Mouse (Mus musculus): ENCODE data around the gene Ap2b1. TPM values are rescaled to one million over a fixed set of nuclear protein-coding genes. Genes with fewer than 3 reads are reported as not detected.

The Ap2b1 gene
- total RNA-seq, 1 experiment from 2014 or later, result 80.9 TPM

- no peak for ATAC-seq (replicated peaks; ENCODE audit: low read depth, poor library complexity, severe bottlenecking)
Observed at GRCm38 (mm10) chr11:83439426-83440060, 140.7 kb downstream of the Ap2b1 start.

GRCm38 (mm10) chr11:83440081-83441064 is 141.5 kb downstream of the Ap2b1 start:
- peak; percentile 78 for ATAC-seq (replicated peaks; ENCODE audit: low read depth, poor library complexity, severe bottlenecking)

- ATAC-seq (replicated peaks; ENCODE audit: low read depth, poor library complexity, severe bottlenecking), result no peak
Observed at GRCm38 (mm10) chr11:83441235-83441634, 142.4 kb downstream of the Ap2b1 start.

- ATAC-seq (replicated peaks; ENCODE audit: low read depth, poor library complexity, severe bottlenecking), result peak; percentile 52
Observed at GRCm38 (mm10) chr11:83442596-83443267, 143.9 kb downstream of the Ap2b1 start.

- no peak for ATAC-seq (replicated peaks; ENCODE audit: low read depth, poor library complexity, severe bottlenecking)
Observed at GRCm38 (mm10) chr11:83443824-83444223, 145.0 kb downstream of the Ap2b1 start.

- 0 out of 2 replicates have a peak, but pooled peaks have one; percentile 16 for ATAC-seq (replicated peaks; ENCODE audit: low read depth, poor library complexity, severe bottlenecking)
Observed at GRCm38 (mm10) chr11:83445001-83445400, 146.2 kb downstream of the Ap2b1 start.

GRCm38 (mm10) chr11:83447612-83448011 is 148.8 kb downstream of the Ap2b1 start:
- no peak for ATAC-seq (replicated peaks; ENCODE audit: low read depth, poor library complexity, severe bottlenecking)

- ATAC-seq (replicated peaks; ENCODE audit: low read depth, poor library complexity, severe bottlenecking), result no peak
Observed at GRCm38 (mm10) chr11:83448021-83448926, 149.4 kb downstream of the Ap2b1 start.

GRCm38 (mm10) chr11:83448927-83449236 is 150.1 kb downstream of the Ap2b1 start:
- ATAC-seq (replicated peaks; ENCODE audit: low read depth, poor library complexity, severe bottlenecking), result no peak

GRCm38 (mm10) chr11:83449298-83449697 is 150.5 kb downstream of the Ap2b1 start:
- ATAC-seq (replicated peaks; ENCODE audit: low read depth, poor library complexity, severe bottlenecking), result no peak

GRCm38 (mm10) chr11:83450550-83450949 is 151.7 kb downstream of the Ap2b1 start:
- ATAC-seq (replicated peaks; ENCODE audit: low read depth, poor library complexity, severe bottlenecking), result no peak

- ATAC-seq (replicated peaks; ENCODE audit: low read depth, poor library complexity, severe bottlenecking), result no peak
Observed at GRCm38 (mm10) chr11:83451281-83451680, 152.5 kb downstream of the Ap2b1 start.

- peak; percentile 77 for ATAC-seq (replicated peaks; ENCODE audit: low read depth, poor library complexity, severe bottlenecking)
Observed at GRCm38 (mm10) chr11:83454548-83454947, 155.7 kb downstream of the Ap2b1 start.

Other genes with a start within 250 kb of the Ap2b1 start
- 10.6 and 14.9 TPM in 2 replicates for gene Slfn2, start 233.9 kb upstream of the Ap2b1 start, total RNA-seq (2017)
- not detected in 2 replicates for gene Slfn1, start 182.2 kb upstream of the Ap2b1 start, total RNA-seq (2017)
- 1.7 and 2.4 TPM in 2 replicates for gene Slfn4, start 123.8 kb upstream of the Ap2b1 start, total RNA-seq (2017)
- gene Slfn3, start 107.7 kb upstream of the Ap2b1 start, total RNA-seq (2017), result 34.7 and 39.6 TPM in 2 replicates
- gene Slfn14, start 12.3 kb upstream of the Ap2b1 start, total RNA-seq (2017), result 0.05 TPM in 1 of 2 replicates, not detected in the other
- gene Pex12, start 3.6 kb downstream of the Ap2b1 start, total RNA-seq (2017), result 8.2 and 11.5 TPM in 2 replicates
- gene Rasl10b, start 110.1 kb downstream of the Ap2b1 start, total RNA-seq (2017), result not detected in 2 replicates
- gene Gas2l2, start 130.4 kb downstream of the Ap2b1 start, total RNA-seq (2017), result not detected in 2 replicates
- gene 1700020L24Rik, start 138.7 kb downstream of the Ap2b1 start, total RNA-seq (2017), result 4.6 and 9.0 TPM in 2 replicates
- 0.37 and 0.92 TPM in 2 replicates for gene Mmp28, start 164.0 kb downstream of the Ap2b1 start, total RNA-seq (2017)
- gene Taf15, start 174.1 kb downstream of the Ap2b1 start, total RNA-seq (2017), result 41.6 and 73.3 TPM in 2 replicates
- gene Heatr9, start 223.2 kb downstream of the Ap2b1 start, total RNA-seq (2017), result not detected in 2 replicates
- gene Ccl5, start 231.5 kb downstream of the Ap2b1 start, total RNA-seq (2017), result 2.1 and 6.3 TPM in 2 replicates